Comparison of ENCODE assay signal across 9 mouse cellular contexts in genomic region chr16:77237631-77238357, GRCm38 (mm10).
DNase-seq lines count a peak whose midpoint lies in the region; ATAC-seq and TF ChIP-seq lines count a peak whose summit lies in the region.
"Had no signal": no experiment of that assay in that cellular context is flagged by ENCODE, and none has a peak within 500 bp of the region (broad histone marks: within the 10 kb centered on the region; RNA-seq: fewer than 3 reads in every experiment).

No protein-coding gene starts in this region.

- H3K27ac ChIP-seq in limb, embryonic 13.5 days = no peak overlapping the region
- H3K27ac ChIP-seq in limb, embryonic 10.5 days = no peak overlapping the region
- peak overlapping the region; percentile 97 for H3K27ac ChIP-seq in forebrain, embryonic 14.5 days (ENCODE audit: low read depth, low read length)
- peak overlapping the region; percentile 80 for H3K27ac ChIP-seq in midbrain, embryonic 11.5 days (ENCODE audit: low read depth, low read length)
- H3K27ac ChIP-seq in gastrocnemius, adult 2 months = no peak overlapping the region
- H3K27ac ChIP-seq: heart, adult 2 months; stomach, embryonic 15.5 days had no signal

- intact Hi-C loops in gastrocnemius, adult 2 months (cut with DNase I) = no loop called here

- no peaks in the 10 kb centered on the region for H3K9me3 ChIP-seq in limb, embryonic 13.5 days
- no peaks in the 10 kb centered on the region for H3K9me3 ChIP-seq in limb, embryonic 10.5 days (replicated peaks)
- H3K9me3 ChIP-seq in forebrain, embryonic 14.5 days (replicated peaks; ENCODE audit: control insufficient read depth, low read length) = no peaks in the 10 kb centered on the region
- no peaks in the 10 kb centered on the region for H3K9me3 ChIP-seq in midbrain, embryonic 11.5 days (ENCODE audit: control insufficient read depth, low read length)
- H3K9me3 ChIP-seq: stomach, embryonic 15.5 days had no signal

- no peak for ATAC-seq in limb, embryonic 13.5 days (ENCODE audit: low FRiP score, low read depth)
- ATAC-seq in forebrain, embryonic 14.5 days = peak; percentile 22
- peak; percentile 20; the same call in 1 of the 2 replicates for ATAC-seq in midbrain, embryonic 11.5 days (ENCODE audit: low FRiP score)

- H3K4me1 ChIP-seq in limb, embryonic 13.5 days = peaks cover 38% of the 10 kb centered on the region
- H3K4me1 ChIP-seq in limb, embryonic 10.5 days = peaks cover 32% of the 10 kb centered on the region
- peaks cover 16% of the 10 kb centered on the region for H3K4me1 ChIP-seq in forebrain, embryonic 14.5 days (ENCODE audit: control insufficient read depth, insufficient read depth, low read length)
- peaks cover 31% of the 10 kb centered on the region for H3K4me1 ChIP-seq in midbrain, embryonic 11.5 days (ENCODE audit: control insufficient read depth, insufficient read depth, low read length)
- H3K4me1 ChIP-seq: stomach, embryonic 15.5 days had no signal

- no peak overlapping the region for H3K4me3 ChIP-seq in limb, embryonic 13.5 days
- no peak overlapping the region for H3K4me3 ChIP-seq in limb, embryonic 10.5 days
- peak overlapping the region; percentile 24 for H3K4me3 ChIP-seq in forebrain, embryonic 14.5 days (ENCODE audit: low read depth, low read length)
- 0 out of 2 replicates have a peak overlapping the region, but pooled peaks have one; percentile 15 for H3K4me3 ChIP-seq in midbrain, embryonic 11.5 days (ENCODE audit: low read depth, low read length)
- no peak overlapping the region for H3K4me3 ChIP-seq in gastrocnemius, adult 2 months

- no peak for DNase-seq in limb, embryonic 10.5 days (ENCODE audit: low spot score)
- DNase-seq in forebrain, embryonic 14.5 days (ENCODE audit: low spot score) = peak; percentile 85
- peak; percentile 87 for DNase-seq in midbrain, embryonic 11.5 days (ENCODE audit: low spot score, missing footprints)
- no peak for DNase-seq in gastrocnemius, adult 2 months
- DNase-seq in adrenal gland, adult 8-10 months = no peak
- DNase-seq in urinary bladder, postnatal 36 days (ENCODE audit: low spot score in 2 of 2) = no peak
- DNase-seq: heart, adult 2 months had no signal

- H3K4me2 ChIP-seq in limb, embryonic 13.5 days (replicated peaks) = peak overlapping the region; percentile 21; the same call in 1 of the 2 replicates
- peak overlapping the region; percentile 55 for H3K4me2 ChIP-seq in forebrain, embryonic 14.5 days (ENCODE audit: low read length)
- H3K4me2 ChIP-seq in midbrain, embryonic 11.5 days = peak overlapping the region; percentile 39

- no peak overlapping the region for H3K9ac ChIP-seq in limb, embryonic 13.5 days
- peak overlapping the region; percentile 75 for H3K9ac ChIP-seq in forebrain, embryonic 14.5 days (ENCODE audit: low read length)
- peak overlapping the region; percentile 51 for H3K9ac ChIP-seq in midbrain, embryonic 11.5 days (ENCODE audit: low read length)
- H3K9ac ChIP-seq: stomach, embryonic 15.5 days had no signal

- H3K36me3 ChIP-seq in limb, embryonic 13.5 days = no peaks in the 10 kb centered on the region
- no peaks in the 10 kb centered on the region for H3K36me3 ChIP-seq in limb, embryonic 10.5 days
- no peaks in the 10 kb centered on the region for H3K36me3 ChIP-seq in forebrain, embryonic 14.5 days (ENCODE audit: control insufficient read depth, insufficient read depth, low read length)
- H3K36me3 ChIP-seq in midbrain, embryonic 11.5 days (ENCODE audit: control insufficient read depth, insufficient read depth, low read length) = no peaks in the 10 kb centered on the region
- H3K36me3 ChIP-seq: stomach, embryonic 15.5 days had no signal

- WGBS in limb, embryonic 13.5 days = 59% methylated on average over 7 of the region's 7 CpGs
- 80% methylated on average over 7 of the region's 7 CpGs for WGBS in limb, embryonic 10.5 days
- WGBS in forebrain, embryonic 14.5 days = 6% methylated on average over 7 of the region's 7 CpGs
- WGBS in midbrain, embryonic 11.5 days = 62% methylated on average over 7 of the region's 7 CpGs

- H3K27me3 ChIP-seq in limb, embryonic 13.5 days = no peaks in the 10 kb centered on the region
- H3K27me3 ChIP-seq in limb, embryonic 10.5 days (ENCODE audit: low read depth, poor library complexity, severe bottlenecking) = no peaks in the 10 kb centered on the region
- H3K27me3 ChIP-seq in forebrain, embryonic 14.5 days (replicated peaks; ENCODE audit: control insufficient read depth, insufficient read depth, low read length) = no peaks in the 10 kb centered on the region
- H3K27me3 ChIP-seq in midbrain, embryonic 11.5 days (ENCODE audit: control insufficient read depth, insufficient read depth, low read length) = no peaks in the 10 kb centered on the region
- H3K27me3 ChIP-seq: stomach, embryonic 15.5 days had no signal

- TF ChIP-seq CTCF in gastrocnemius, adult 2 months (IDR thresholded peaks at IDR 0.05) = no peak

Comparison
In these comparisons a context has a peak if more than half of its experiments do, and no peak if none do; other contexts are left out.
1. H3K27ac ChIP-seq: peak in forebrain, embryonic 14.5 days (single experiment) and midbrain, embryonic 11.5 days (single experiment); none in limb, embryonic 13.5 days (single experiment), limb, embryonic 10.5 days (single experiment) and gastrocnemius, adult 2 months (single experiment).
2. H3K4me3 ChIP-seq: peak in forebrain, embryonic 14.5 days (single experiment) and midbrain, embryonic 11.5 days (single experiment); none in limb, embryonic 13.5 days (single experiment), limb, embryonic 10.5 days (single experiment) and gastrocnemius, adult 2 months (single experiment).
3. DNase-seq: peak in forebrain, embryonic 14.5 days (single experiment) and midbrain, embryonic 11.5 days (single experiment); none in limb, embryonic 10.5 days (single experiment), gastrocnemius, adult 2 months (single experiment), adrenal gland, adult 8-10 months (single experiment) and urinary bladder, postnatal 36 days (0 of 2).
4. Peak in every context shown above with its lines, with median percentiles within 50 percentile points of each other: H3K4me2 ChIP-seq.